Mouse (Mus musculus) MEL (cell line): ENCODE results near the gene Gm11549. TPM values are rescaled to one million over a fixed set of nuclear protein-coding genes. Genes with fewer than 3 reads are reported as not detected.

ENCODE experiments used
- DNase-seq: peaks from one replicate; pipeline ENCODE4 v3.0.0; 2011; ENCODE audit warnings: low read depth, low spot score
- H3K27ac ChIP-seq: 2 replicates; pipeline ENCODE4 v1.5.1; 2012; ENCODE audit warnings: low read depth, mild to moderate bottlenecking, control low read depth, low read length, moderate library complexity; ENCODE audit not compliant: control insufficient read depth
- H3K27me3 ChIP-seq, 2 experiments: fragments of 150-350 bp in 1 of 2; sonication (generic) in 1 of 2; 2 replicates each; pipeline ENCODE4 v1.6.1; 2012; ENCODE audit warnings: low read length in 2 of 2, mild to moderate bottlenecking in 2 of 2, improper control_type of control experiment in 1 of 2, moderate library complexity in 1 of 2; ENCODE audit not compliant: insufficient read depth in 2 of 2, control insufficient read depth in 1 of 2
- H3K36me3 ChIP-seq, 2 experiments: 2 replicates each; pipeline ENCODE4 v1.6.1; 2012 to 2014; ENCODE audit warnings: low read length in 2 of 2, improper control_type of control experiment in 1 of 2, inconsistent platforms in 1 of 2, mild to moderate bottlenecking in 1 of 2; ENCODE audit not compliant: insufficient read depth in 2 of 2, control insufficient read depth in 1 of 2
- H3K4me1 ChIP-seq, 2 experiments: fragments of 150-350 bp in 1 of 2; sonication (generic) in 1 of 2; 2 replicates each; pipeline ENCODE4 v1.6.1; 2012; ENCODE audit warnings: low read length in 2 of 2, improper control_type of control experiment in 1 of 2, mild to moderate bottlenecking in 1 of 2; ENCODE audit not compliant: insufficient read depth in 2 of 2, control insufficient read depth in 1 of 2
- H3K4me3 ChIP-seq, 2 experiments: fragments of 150-350 bp in 1 of 2; sonication (generic) in 1 of 2; 2 replicates each; pipeline ENCODE4 v1.5.1; 2012; ENCODE audit warnings: low read depth in 2 of 2, low read length in 2 of 2, mild to moderate bottlenecking in 2 of 2, moderate library complexity in 2 of 2, control low read depth in 1 of 2, improper control_type of control experiment in 1 of 2; ENCODE audit not compliant: control insufficient read depth in 1 of 2, insufficient read depth in 1 of 2
- H3K79me2 ChIP-seq: 2 replicates; pipeline ENCODE4 v1.6.1; 2012; ENCODE audit warnings: mild to moderate bottlenecking, low read length, moderate library complexity; ENCODE audit not compliant: control insufficient read depth, poor library complexity, insufficient read depth
- H3K9ac ChIP-seq: 2 replicates; pipeline ENCODE4 v1.6.1; 2012; ENCODE audit warnings: low read depth, mild to moderate bottlenecking, control low read depth, low read length, moderate library complexity; ENCODE audit not compliant: control insufficient read depth, poor library complexity, severe bottlenecking
- H3K9me3 ChIP-seq: fragments of 150-350 bp; sonication (generic); replicated peaks from 2 replicates; pipeline ENCODE4 v1.6.1; 2012; ENCODE audit warnings: mild to moderate bottlenecking, low read length, improper control_type of control experiment, moderate library complexity; ENCODE audit not compliant: insufficient read depth
- CTCF ChIP-seq, 3 experiments: IDR thresholded peaks in 2 of 3; conservative IDR thresholded peaks in 1 of 3; 2 replicates each; pipeline ENCODE4 v1.5.1; 2011 to 2012; ENCODE audit warnings: low read length in 3 of 3, low read depth in 2 of 3, mild to moderate bottlenecking in 2 of 3, improper control_type of control experiment in 1 of 3, inconsistent platforms in 1 of 3, mixed read lengths in 1 of 3, moderate library complexity in 1 of 3; ENCODE audit not compliant: control insufficient read depth in 1 of 3, insufficient read depth in 1 of 3, poor library complexity in 1 of 3, severe bottlenecking in 1 of 3
- E2F4 ChIP-seq: IDR thresholded peaks from 2 replicates; pipeline ENCODE4 v1.6.1; 2011; ENCODE audit warnings: low read depth, low read length, improper control_type of control experiment, borderline replicate concordance
- ETS1 ChIP-seq: IDR thresholded peaks from 2 replicates; pipeline ENCODE4 v1.6.1; 2012; ENCODE audit warnings: low read depth, mild to moderate bottlenecking, inconsistent platforms, low read length, improper control_type of control experiment, moderate library complexity
- HCFC1 ChIP-seq: IDR thresholded peaks from 2 replicates; pipeline ENCODE4 v1.6.1; 2012; ENCODE audit warnings: low read depth, mild to moderate bottlenecking, inconsistent platforms, low read length, improper control_type of control experiment, moderate library complexity
- KAT2A ChIP-seq: conservative IDR thresholded peaks from 2 replicates; pipeline ENCODE4 v1.6.1; 2012; ENCODE audit warnings: low read depth, low read length, improper control_type of control experiment, inconsistent platforms
- MAX ChIP-seq: IDR thresholded peaks from 2 replicates; pipeline ENCODE4 v1.6.1; 2011; ENCODE audit warnings: low read length, improper control_type of control experiment
- MEF2A ChIP-seq: IDR thresholded peaks from 2 replicates; pipeline ENCODE4 v1.6.1; 2014; ENCODE audit warnings: low read depth, mild to moderate bottlenecking, inconsistent platforms, low read length, improper control_type of control experiment; ENCODE audit not compliant: poor library complexity, insufficient replicate concordance, severe bottlenecking; ENCODE audit errors: extremely low read depth
- MXI1 ChIP-seq: IDR thresholded peaks from 2 replicates; pipeline ENCODE4 v1.6.1; 2011; ENCODE audit warnings: mild to moderate bottlenecking, low read depth, low read length, improper control_type of control experiment
- NELFE ChIP-seq: IDR thresholded peaks from 2 replicates; pipeline ENCODE4 v1.6.1; 2011; ENCODE audit warnings: low read depth, low read length, improper control_type of control experiment
- NRF1 ChIP-seq: IDR thresholded peaks from 2 replicates; pipeline ENCODE4 v1.6.1; 2014; ENCODE audit warnings: low read depth, mild to moderate bottlenecking, inconsistent platforms, low read length, improper control_type of control experiment, moderate library complexity; ENCODE audit not compliant: poor library complexity, insufficient read depth, severe bottlenecking
- RAD21 ChIP-seq: IDR thresholded peaks from 2 replicates; pipeline ENCODE4 v1.6.1; 2011; ENCODE audit warnings: mild to moderate bottlenecking, low read depth, low read length, improper control_type of control experiment
- RCOR1 ChIP-seq: IDR thresholded peaks from 2 replicates; pipeline ENCODE4 v1.6.1; 2012; ENCODE audit warnings: low read depth, mild to moderate bottlenecking, inconsistent platforms, low read length, improper control_type of control experiment
- SIN3A ChIP-seq: IDR thresholded peaks from 2 replicates; pipeline ENCODE4 v1.6.1; 2012; ENCODE audit warnings: low read length, improper control_type of control experiment, inconsistent platforms
- TAL1 ChIP-seq: IDR thresholded peaks from 2 replicates; pipeline ENCODE4 v1.6.1; 2012; ENCODE audit warnings: mild to moderate bottlenecking, inconsistent platforms, low read length, moderate library complexity, mixed read lengths
- TBP ChIP-seq: IDR thresholded peaks from 2 replicates; pipeline ENCODE4 v1.8.0; 2011; ENCODE audit warnings: low read depth, low read length, improper control_type of control experiment
- TCF12 ChIP-seq: IDR thresholded peaks from 2 replicates; pipeline ENCODE4 v1.6.1; 2014; ENCODE audit warnings: low read depth, mild to moderate bottlenecking, inconsistent platforms, low read length, improper control_type of control experiment, moderate library complexity
- USF1 ChIP-seq: IDR thresholded peaks from 2 replicates; pipeline ENCODE4 v1.6.1; 2014; ENCODE audit warnings: low read depth, mild to moderate bottlenecking, inconsistent platforms, low read length, improper control_type of control experiment, moderate library complexity
- USF2 ChIP-seq, 2 experiments: IDR thresholded peaks; 2 replicates each; pipeline ENCODE4 v1.6.1; 2011 to 2012; ENCODE audit warnings: improper control_type of control experiment in 2 of 2, low read length in 2 of 2, borderline replicate concordance in 1 of 2, inconsistent platforms in 1 of 2, low read depth in 1 of 2, mild to moderate bottlenecking in 1 of 2; ENCODE audit not compliant: insufficient read depth in 1 of 2
- ZC3H11A ChIP-seq: IDR thresholded peaks from 2 replicates; pipeline ENCODE4 v1.6.1; 2012; ENCODE audit warnings: low read depth, mild to moderate bottlenecking, inconsistent platforms, low read length, improper control_type of control experiment
- ZMIZ1 ChIP-seq: IDR thresholded peaks from 2 replicates; pipeline ENCODE4 v1.6.1; 2012; ENCODE audit warnings: low read depth, mild to moderate bottlenecking, inconsistent platforms, low read length, improper control_type of control experiment, moderate library complexity
- polyA plus RNA-seq, 2 experiments: library from polyadenylated mRNA; stranded (reverse) in 1 of 2; unstranded in 1 of 2; fragments of >175 nt in 1 of 2; fragments of >200 nt in 1 of 2; gene quantifications; 2 replicates each; pipeline versions ENCODE4 v1.2.1 to v1.2.4; 2012; ENCODE audit warnings: low replicate concordance in 2 of 2, low read depth in 1 of 2; ENCODE audit not compliant: insufficient read length in 2 of 2, insufficient read depth in 1 of 2, missing spikeins in 1 of 2
- total RNA-seq: library from RNA; depleted of rRNA; stranded (reverse); fragments of 300-350 nt; gene quantifications from 2 replicates; pipeline ENCODE4 v1.2.3, GENCODE M21; 2012

The Gm11549 gene
- total and polyA plus RNA-seq, 3 experiments = not detected

DNA sequence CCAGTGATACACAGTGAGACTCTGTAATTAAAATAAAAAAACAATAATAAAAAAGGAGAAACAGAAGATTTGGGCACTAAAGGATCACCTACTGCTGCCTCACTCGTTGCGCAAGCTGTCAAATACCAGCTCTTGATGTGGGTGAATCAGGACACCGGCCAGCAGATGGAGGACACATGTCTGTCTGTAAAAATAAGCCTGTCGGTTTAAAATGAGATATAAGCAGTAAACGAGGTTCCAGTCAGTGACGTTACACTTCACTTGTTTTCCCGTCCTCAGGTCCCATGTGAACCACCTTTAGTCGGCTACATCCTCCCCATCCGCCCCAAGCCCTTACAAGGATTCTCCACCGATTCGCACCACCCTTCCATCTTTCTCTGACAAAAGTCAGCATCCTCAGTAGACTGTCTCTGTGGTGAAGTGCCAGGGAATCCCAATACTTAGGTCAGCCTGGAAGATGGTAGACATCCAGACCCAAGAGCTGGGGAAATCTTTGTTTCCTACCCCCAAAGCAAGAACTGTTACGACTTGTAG is 30.3 kb upstream of the Gm11549 start:
- peaks cover 0 to 4% of the 10 kb centered on the region in 2 experiments; a peak in 1 of 4 replicates for H3K4me1 ChIP-seq

DNA sequence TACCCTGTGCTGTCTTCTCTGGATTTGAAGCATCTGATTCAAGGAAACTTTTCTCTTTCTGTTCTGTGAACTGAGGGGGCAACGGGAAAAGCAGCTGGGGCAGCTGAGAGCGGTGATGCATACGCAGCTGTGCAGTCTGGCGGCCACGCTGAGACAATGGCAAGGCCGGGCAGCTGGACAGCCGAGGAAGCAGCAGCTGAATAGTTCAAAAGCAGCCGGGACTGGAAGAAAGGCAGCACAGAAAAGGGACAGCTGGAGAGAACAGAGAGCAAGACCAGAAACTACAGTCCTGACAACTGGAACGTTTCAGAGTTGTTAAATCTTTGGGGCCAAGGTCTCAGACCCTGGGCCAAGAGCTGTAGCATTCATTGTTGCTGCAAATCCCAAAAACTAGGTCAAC is 29.7 kb upstream of the Gm11549 start:
- DNase-seq = no peak
- no peaks in the 10 kb centered on the region for H3K27me3 ChIP-seq
- H3K4me1 ChIP-seq = peaks cover 0 to 4% of the 10 kb centered on the region in 2 experiments; a peak in 1 of 4 replicates
- H3K36me3 ChIP-seq = peaks cover 0 to 2% of the 10 kb centered on the region in 2 experiments; a peak in 2 of 4 replicates
- TF ChIP-seq USF2 (IDR thresholded peaks at IDR 0.05; ENCODE audit: borderline replicate concordance in 1 of 2, insufficient read depth in 1 of 2, low read depth in 1 of 2, low read length in 2 of 2) = no peak
- TF ChIP-seq KAT2A = no peak
- no peak for TF ChIP-seq RCOR1
- TF ChIP-seq TCF12 = no peak
- no peak for TF ChIP-seq ZC3H11A
- TF ChIP-seq ETS1 = no peak
- TF ChIP-seq NELFE = no peak
- TF ChIP-seq E2F4 = no peak
- no peak for TF ChIP-seq RAD21
- TF ChIP-seq, all 39 proteins: peak for 0
- Histone ChIP-seq H3K4me3 (no peak overlapping the region), H3K9ac (no peak overlapping the region), H3K79me2 (peaks cover 6% of the 10 kb centered on the region), H3K27ac (no peak overlapping the region), H3K9me3 (no peaks in the 10 kb centered on the region)

More for the DNA sequence above, 30.3 kb upstream of the Gm11549 start:
- Histone ChIP-seq H3K9me3 (no peaks in the 10 kb centered on the region), H3K9ac (peak overlapping the region; percentile 15; the same call in 1 of the 2 replicates), H3K36me3 (peaks cover 0 to 5% of the 10 kb centered on the region in 2 experiments; a peak in 2 of 4 replicates), H3K79me2 (peaks cover 6% of the 10 kb centered on the region), H3K27me3 (no peaks in the 10 kb centered on the region), H3K4me3 (peak overlapping the region; percentile 51 to 97), H3K27ac (no peak overlapping the region)
- TF ChIP-seq CTCF (IDR thresholded peaks at IDR 0.05 in 2 of 3, conservative IDR thresholded peaks at IDR 0.05 in 1 of 3; ENCODE audit: control insufficient read depth in 1 of 3, insufficient read depth in 1 of 3, low read depth in 2 of 3, low read length in 3 of 3, poor library complexity in 1 of 3, severe bottlenecking in 1 of 3) (no peak), HCFC1 (no peak), NRF1 (no peak), E2F4 (no peak), MXI1 (no peak), TAL1 (no peak), USF1 (no peak), TBP (no peak), MEF2A (no peak), KAT2A (no peak), MAX (no peak), ZMIZ1 (no peak), SIN3A (no peak), TCF12 (no peak), ETS1 (no peak)
- DNase-seq = no peak
